Mouse (Mus musculus): ENCODE data around the gene Snap29.

Gene Snap29

DNA sequence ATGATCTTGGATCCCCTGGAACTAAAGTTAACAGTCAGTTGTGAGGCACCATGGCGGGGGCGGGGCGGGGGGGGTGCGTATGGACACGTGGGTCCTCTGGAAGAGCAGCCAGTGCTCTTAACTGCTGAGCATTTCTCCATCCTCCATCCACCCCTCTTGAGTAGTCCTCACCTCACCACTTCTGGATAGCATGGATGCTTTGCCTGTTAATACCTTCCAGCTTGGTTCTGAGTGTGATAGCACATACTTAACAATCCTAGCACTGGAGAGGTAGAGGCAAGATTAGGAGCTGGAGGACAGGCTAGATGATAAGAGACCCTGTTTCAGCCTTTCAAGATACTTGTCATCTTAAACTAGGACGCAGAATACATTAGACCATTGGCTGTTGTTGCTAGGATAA is 66.7 kb downstream of the Snap29 start:
- in situ Hi-C loops (cut with MboI; ENCODE audit: low sequenced_read_pairs), result no loop called here

DNA sequence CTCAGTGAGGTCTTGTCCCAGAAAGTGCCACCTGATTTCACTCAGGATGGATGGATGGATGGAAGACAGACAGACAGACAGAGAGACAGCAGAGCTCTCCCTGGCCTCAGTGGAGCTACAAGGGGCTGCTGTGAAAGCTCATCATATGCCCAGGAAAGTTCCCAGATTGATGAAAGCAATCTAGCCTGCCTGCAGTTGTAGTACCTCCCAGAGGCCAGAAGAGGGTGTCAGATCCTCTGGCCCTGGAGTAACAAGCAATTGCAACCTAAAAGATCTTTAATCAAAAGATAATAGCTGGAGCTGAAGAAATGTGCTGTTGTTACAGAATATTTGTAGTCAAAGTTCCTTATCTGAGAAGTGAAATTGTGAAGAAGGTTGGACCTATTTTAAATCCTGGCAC is 68.3 kb downstream of the Snap29 start:
- in situ Hi-C loops (cut with MboI; ENCODE audit: low sequenced_read_pairs), result no loop called here

DNA sequence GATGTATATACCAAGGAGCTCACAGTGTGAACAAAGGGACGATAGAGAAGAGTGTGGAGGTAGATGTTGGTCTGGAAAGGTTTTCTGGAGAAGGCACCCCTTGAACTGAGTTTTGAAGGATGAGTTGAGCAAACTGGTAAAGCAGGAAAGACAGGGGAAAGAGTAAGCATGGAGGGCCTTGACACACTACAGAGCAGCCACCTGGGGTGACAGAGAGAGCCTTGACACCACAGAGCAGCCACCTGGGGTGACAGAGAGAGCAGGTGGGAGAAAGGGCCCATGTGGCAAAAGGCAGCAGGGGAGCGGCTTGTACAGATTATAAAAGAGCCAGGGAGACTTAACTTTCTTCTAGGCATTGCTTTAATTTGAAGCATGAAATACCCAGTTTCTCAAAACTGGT is 69.0 kb downstream of the Snap29 start:
- in situ Hi-C loops (cut with MboI; ENCODE audit: low sequenced_read_pairs), result no loop called here

DNA sequence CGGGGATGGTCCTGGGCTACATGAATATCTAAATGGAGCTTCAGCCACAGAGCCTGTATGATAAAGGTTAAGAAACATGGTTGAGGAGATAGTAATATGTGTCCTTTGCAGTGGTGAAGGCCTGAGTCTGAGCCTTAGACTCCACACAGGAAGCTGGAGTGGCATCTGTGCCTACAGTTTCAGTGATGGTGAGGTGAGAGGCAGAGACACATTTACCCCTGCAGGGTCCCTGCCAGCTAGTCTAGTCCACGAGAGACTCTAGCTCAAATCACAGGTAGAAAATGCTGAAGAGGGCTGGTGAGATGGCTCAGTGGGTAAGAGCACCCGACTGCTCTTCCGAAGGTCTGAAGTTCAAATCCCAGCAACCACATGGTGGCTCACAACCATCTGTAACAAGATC is 69.5 kb downstream of the Snap29 start:
- in situ Hi-C loops (cut with MboI; ENCODE audit: low sequenced_read_pairs), result no loop called here

DNA sequence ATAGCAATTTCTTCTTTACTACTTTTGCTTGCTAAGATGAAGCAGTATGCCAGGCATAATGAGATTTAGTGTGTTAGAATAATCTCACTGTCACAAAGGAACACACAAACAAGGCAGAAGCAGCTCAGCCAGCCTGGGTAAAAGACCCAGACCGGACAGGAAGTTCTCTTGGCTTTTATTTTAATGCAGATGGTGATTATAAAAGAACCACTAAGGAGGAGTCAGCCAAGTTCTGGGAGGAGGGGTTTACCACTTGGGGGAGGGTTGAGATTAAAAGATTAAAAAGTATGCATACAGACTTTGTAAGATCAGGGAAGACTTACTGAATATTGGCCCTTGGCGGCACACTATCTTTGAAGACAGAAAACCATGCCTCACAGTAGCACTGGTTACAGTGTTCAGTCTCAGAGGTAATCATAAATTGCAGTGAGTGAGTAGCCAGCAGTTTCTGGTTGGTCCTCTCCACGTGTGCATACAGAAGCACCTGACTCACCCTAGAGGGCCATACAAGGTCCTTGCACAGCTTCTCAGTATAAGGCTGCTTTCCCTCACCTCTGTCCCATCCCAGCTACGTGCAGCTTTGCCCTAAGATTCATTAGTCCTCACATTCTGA is 72.7 kb downstream of the Snap29 start:
- in situ Hi-C loops (cut with MboI; ENCODE audit: low sequenced_read_pairs), result no loop called here
